Mouse (Mus musculus): ENCODE results near the gene Matk.
A peak's percentile ranks its signal among the peaks of the same experiment; 100 is the strongest.

Gene Matk

DNA sequence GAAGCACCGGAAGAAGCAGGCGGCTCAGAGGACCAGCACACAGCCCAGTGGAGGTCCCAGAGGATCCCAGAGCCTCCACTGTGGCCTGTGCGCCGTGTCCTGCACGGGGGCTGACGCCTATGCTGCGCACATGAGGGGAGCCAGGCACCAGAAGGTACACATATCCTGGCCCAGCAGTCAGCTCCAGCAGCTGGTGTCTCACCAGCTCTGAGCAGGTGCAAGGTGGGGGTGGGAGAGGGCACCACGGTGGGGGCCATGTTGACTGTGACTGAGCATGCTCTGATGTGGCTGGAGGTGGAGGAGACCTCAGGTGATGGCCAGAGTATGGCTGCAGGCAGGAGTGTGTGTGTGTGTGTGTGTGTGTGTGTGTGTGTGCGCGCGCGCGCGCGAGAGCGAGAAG, 10.7 kb upstream of the Matk start:
- no peak for DNase-seq (ENCODE audit: extremely low spot score)

- DNase-seq (ENCODE audit: extremely low spot score): no peak
Measured at GRCm38 (mm10) chr10:81244146-81244545, 8.6 kb upstream of the Matk start.

DNA sequence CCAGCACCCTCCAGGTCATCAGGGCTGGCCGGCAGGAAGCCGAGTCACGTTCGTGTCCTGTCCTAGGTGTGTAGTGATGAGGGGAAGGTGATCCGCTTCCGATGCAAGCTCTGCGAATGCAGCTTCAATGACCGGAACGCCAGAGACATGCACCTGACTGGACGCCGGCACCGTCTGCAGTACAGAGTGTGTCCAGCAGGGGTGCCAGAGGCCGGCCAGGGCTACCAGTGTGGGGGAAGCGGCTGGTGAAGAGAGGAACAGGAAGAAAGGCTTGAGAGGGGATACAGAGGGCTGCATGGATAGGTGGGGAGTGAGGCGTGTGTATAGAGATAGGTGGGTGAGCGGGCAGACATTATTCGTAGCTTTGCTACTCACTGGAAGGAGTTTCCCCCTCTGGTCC, 8.1 kb upstream of the Matk start:
- DNase-seq (ENCODE audit: extremely low spot score): peak; percentile 83

DNA sequence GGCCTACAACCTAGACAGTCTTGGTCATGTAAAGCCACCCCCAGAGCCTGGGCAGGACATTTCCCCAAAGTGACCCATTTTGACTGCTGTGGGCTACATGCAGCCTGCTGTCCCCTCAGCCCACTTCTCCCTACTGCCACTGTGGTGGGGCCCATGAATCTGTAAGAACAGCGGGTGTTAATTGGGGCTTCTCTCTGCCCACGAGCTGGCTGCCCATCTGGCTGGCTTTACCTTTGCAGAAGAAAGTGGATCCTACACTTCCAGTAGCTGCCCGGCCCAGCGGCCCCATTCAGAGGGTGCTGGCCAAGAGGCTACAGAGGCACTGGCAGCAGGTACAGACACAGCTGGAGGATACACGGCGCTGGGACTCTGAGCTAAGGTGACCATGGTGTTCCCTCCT, 7.6 kb upstream of the Matk start:
- DNase-seq (ENCODE audit: extremely low spot score): no peak

GRCm38 (mm10) chr10:81247804-81248203, 4.9 kb upstream of the Matk start:
- DNase-seq (ENCODE audit: extremely low spot score): no peak

GRCm38 (mm10) chr10:81249442-81249841, 3.3 kb upstream of the Matk start:
- DNase-seq (ENCODE audit: extremely low spot score): no peak

DNA sequence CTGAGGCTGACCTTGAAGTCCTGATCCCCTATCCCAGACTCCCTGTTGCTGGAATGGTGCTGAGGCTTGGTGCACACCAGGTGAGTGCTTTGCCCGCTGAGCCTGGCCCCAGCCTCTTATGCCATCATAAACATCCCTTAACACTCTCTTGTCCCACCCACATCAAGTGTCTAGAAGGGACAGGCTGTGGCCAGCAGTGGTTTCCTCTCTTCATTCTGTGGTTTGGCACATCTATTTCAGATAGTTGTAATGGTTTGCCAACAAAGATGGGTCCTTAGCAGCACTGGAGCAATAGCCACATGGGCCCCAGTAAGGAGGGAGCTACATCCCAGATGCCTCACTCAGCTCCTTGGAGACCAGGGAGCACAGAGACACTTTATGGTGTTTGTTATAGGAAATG, 2.2 kb downstream of the Matk start:
- no peak for DNase-seq (ENCODE audit: extremely low spot score)

DNA sequence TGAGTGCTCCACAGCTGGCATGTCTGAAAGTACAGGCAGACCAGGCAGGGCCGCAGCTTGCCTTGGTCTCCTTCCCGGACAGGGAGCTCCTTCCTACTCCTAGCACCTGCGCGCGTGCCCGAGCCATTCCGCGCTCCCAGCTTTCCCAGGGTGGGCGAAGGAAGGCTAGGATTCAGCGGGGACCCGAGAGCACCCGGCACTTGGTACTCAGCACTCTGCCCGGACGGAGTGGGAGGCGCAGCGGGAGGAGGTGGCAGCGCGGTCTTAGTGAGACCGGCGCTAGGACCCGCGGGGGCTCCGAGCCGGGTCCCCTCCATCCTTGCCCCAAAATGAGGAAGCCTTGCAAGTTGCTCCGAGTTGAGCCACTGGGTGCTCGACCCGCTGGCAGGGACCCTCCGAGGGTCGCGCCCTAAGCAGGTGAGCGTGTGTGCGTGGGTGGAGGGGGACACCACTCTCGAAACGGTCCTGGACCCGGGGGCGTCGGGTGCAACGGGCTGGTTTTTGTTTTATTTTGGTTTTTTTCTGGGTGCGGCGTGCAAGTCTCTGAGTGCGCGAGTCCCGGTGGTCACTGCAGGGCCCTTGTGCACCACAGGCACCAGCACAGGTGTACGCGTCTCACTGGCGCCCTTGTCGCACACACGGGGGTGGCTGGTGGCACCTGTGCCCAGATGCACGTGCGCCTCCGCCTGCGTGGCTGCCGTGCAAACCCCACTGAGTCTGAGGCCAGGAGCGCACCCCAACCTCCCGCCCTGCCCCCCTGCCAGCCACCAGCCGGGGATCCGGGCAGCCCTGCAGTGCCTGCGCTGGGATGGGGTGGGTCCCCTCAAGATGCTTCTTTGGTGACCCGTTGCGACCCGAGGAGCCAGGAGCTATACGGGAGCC, 4.7 kb downstream of the Matk start:
- DNase-seq (ENCODE audit: extremely low spot score): no peak

GRCm38 (mm10) chr10:81259225-81259884, 6.6 kb downstream of the Matk start:
- DNase-seq (ENCODE audit: extremely low spot score): no peak

- no peak for DNase-seq (ENCODE audit: extremely low spot score)
Measured at GRCm38 (mm10) chr10:81261025-81261424, 8.3 kb downstream of the Matk start.

- DNase-seq (ENCODE audit: extremely low spot score): no peak
Measured at GRCm38 (mm10) chr10:81265540-81265939, 12.8 kb downstream of the Matk start.

DNA sequence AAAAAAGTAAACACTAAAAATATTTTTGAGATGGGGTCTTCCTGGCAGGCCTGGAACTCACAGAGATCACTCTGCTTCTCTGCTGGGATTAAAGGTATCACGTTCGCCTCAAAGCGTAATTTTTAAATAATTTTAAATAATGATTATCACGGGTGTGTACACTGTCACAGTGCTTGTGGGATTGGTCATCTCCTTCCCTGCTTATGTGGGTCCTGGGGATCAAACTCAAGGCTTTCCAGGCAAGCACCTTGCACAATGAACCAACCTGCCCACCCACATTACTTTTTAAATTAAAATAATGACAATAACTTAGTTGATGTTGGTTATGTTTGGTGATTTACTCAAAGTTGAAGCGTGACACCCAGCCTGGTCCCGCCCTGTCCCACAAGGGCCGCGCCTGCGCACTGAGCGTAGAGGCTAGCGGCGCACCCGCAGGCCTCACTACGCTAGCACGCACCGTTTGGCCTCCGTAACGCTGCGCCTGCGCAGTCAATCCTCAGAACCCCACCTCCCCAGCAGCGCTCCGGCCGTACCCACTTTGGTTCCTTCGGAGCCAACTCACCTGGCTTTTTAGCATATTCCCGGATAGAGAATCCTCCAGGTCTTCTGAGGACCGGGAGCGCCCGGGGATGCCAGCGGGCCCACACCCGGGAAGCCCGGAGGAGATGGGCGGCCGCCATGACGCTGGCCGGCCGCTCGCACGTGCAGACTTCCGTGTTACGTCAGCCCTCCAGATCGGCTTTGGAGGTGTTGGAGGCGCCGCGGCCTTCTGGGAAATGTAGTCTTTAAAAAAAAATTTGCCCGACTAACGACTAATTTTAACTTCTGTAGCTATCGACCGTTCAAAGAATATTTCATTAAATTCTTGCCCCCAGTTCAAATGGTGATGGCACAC, 13.7 kb downstream of the Matk start, which contains the start of the genes Mrpl54 and Apba3:
Gene Mrpl54 (minus strand): TSS at position 724 of the 895 bp plus-strand sequence.
Gene Apba3 (plus strand): TSS at position 750 of the 895 bp plus-strand sequence.
- peak; percentile 95 for DNase-seq (ENCODE audit: extremely low spot score)

DNA sequence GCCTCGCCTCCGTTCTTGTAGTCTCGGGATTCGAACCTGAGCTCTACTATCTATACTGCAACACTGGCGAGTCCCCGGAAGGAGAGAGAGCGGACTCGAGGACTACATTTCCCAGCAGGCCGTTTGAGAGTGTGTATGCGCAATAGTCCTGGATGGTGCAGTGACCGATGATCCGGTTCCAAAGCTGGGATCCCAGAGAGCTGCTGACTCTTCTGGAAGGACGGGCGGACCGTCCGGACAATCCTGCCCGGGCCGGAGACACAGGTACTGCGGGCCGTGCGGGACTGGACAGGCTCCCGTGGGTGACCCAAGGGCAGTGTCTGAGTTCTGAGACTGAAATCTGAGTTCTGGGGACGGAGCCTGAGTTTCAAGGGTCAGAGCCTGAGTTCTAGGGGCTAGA, 15.3 kb downstream of the Matk start:
- peak; percentile 83 for DNase-seq (ENCODE audit: extremely low spot score)

DNA sequence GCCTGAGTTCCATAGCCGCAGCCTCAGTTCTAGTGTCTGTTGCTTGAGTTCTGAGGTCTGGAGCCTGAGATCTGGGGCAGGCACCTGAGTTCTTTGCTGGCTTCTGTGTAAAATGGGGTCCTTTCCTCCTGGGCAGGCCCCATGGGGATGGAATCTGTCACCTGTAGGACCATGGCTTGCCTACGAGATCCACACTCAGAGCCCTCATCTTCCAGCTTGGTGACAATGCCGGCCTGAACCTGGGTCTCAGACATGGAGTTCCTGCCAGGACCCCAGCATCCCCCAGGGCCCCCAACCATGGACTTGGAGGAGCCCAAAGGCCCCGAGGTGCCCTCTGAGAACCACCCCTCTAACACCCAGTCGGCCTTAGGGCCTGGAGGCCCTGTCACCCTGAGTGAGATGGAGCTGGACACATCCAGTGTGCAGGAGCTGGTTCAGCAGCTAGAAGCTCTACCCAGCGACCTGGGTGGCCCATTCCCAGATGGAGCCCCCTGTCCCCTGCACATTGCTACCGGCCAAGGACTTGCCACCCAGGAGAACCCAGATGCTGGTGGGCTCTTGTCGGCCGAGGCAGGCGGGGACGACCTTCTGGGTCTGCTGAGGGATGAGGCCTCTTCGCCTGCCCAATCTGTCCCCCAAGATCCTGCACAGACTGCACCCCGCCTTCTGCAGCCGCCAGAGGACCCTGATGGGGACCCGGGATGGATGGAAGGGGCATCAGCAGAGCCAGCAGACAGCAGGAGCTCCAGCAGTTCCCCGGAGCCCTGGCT, 16.1 kb downstream of the Matk start:
- DNase-seq (ENCODE audit: extremely low spot score): no peak

- no peak for DNase-seq (ENCODE audit: extremely low spot score)
Measured at GRCm38 (mm10) chr10:81272356-81272755, 19.6 kb downstream of the Matk start.

- DNase-seq (ENCODE audit: extremely low spot score): no peak
Measured at GRCm38 (mm10) chr10:81273842-81274241, 21.1 kb downstream of the Matk start.

DNA sequence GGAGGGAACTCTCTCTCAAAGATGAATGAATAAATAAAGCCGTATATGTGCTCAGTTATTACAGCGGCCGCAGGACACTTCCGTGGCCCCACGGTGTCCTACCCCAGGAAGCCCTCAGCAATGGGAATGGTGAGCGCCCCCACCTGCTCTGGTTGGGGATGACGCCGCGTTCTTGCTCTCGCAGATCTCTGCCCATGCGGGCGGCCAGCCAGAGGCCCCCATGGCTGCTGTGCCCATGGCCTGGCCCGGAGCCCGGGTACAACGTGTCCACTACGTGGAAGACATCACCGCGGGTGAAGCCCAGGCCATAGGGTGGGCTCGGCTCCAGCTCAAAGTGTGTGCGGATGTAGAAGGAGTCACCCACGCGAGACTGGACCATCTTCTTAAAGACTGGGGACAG, 24.9 kb downstream of the Matk start:
- no peak for DNase-seq (ENCODE audit: extremely low spot score)

DNA sequence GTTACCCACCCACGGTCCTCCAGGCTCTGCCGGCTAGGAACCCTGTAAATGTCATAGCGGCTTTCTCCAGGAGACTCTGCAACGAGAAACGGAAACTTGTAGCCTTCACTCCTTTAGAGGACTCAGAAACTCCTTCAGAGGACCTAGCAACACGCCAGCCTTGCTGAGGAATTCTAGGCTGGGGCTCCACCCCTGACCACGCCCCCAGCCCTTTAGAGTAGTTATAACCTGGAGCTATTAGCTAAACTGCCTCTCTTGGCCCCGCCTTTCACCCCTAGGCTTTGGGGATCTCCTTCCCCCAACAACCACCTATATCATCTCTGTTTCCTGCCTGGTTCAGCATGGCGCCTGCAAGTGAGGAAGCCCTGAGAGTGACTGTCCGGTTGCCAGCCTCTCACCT, 26.8 kb downstream of the Matk start:
- DNase-seq (ENCODE audit: extremely low spot score): no peak

GRCm38 (mm10) chr10:81284189-81284588, 31.5 kb downstream of the Matk start:
- no peak for DNase-seq (ENCODE audit: extremely low spot score)

GRCm38 (mm10) chr10:81284719-81285118, 32.0 kb downstream of the Matk start:
- DNase-seq (ENCODE audit: extremely low spot score): no peak

Data from embryo, embryonic 9.5 days (tissue).